Mouse (Mus musculus): Measurements from ENCODE around the gene Abcc10.
A peak's percentile ranks its signal among the peaks of the same experiment; 100 is the strongest.

The Abcc10 gene

DNA sequence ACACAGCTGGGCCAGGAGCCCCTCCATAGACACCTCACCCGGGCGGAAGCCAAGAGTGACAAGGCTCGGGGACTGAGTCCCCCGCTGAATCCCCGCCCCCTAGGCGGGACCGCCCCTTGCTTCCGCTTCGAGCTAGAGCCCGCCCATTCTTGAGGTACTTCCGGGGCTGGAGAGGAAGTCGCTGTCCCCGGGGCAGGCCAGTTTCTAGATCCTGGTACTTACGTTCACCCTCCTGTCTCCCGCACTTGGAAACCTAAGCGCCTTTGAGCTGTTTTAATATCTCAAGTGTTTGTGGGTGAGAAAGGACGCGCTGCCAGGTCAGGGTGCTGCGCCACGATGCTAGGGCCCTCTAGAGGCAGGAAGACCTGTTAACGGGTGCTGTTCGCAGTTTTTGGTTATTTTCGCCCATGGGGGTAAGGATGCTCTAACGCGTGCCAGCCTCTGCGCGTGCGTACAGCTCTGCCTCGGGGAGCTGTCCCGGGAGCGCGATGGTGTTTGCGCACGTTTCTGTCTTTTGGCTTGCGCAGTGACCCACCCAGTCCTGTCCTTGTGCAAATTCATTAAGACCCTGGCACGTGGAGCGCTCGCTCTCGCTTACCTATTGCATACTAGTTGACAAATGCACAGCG, at the start of gene Abcc10:
TSS of gene Abcc10 (minus strand) at position 447 of the 629 bp plus-strand sequence.
- DNase-seq, result peak; percentile 97 to 98

DNA sequence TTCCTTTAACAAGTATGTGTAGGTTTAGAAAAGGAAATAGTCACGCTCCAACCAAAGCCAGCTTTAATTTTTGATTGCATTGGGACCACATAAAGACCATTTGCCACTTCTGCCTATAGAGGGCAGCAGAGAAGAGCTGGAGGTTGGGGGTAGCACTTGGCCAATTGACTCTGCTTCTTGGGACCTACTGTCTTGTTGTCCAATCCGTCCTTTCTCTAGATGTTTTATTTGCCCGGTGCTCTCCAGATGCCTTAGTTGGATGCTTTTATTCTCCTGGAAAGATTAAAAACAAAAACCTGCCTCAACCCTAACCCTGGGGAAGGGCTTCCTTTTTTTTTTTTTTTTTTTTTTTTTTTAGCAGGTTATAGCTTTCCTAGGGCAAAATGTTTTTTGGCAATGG, 43.6 kb upstream of the Abcc10 start:
- DNase-seq, result peak; percentile 47 to 49

DNA sequence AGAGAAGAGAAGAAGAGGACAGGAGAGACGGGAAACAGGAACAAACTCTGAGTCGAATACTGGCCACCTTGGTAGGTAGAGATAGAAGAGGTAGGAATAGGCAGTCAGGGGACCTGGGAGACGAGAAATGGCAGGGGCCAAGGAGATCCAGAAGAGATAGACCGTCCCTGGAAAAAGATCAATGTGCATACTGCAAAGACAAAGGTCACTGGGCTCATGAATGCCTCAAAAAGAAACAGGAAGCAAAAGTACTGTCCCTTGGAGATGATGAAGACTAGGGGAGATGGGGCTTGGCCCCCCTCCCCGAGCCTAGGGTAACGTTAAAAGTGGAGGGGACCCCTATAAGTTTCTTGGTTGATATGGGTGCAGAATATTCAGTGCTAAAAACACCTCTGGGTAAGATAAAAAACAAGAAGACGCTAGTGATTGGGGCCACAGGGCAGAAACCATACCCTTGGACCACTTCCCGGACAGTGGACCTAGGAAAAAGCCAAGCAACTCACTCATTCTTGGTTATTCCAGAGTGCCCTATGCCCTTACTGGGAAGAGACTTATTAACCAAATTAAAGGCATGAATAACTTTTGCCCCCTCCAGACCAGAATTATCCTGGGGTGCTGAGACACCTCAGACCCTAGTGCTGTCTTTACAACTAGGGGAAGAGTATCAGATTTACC, 23.0 kb upstream of the Abcc10 start:
- DNase-seq, result no peak

DNA sequence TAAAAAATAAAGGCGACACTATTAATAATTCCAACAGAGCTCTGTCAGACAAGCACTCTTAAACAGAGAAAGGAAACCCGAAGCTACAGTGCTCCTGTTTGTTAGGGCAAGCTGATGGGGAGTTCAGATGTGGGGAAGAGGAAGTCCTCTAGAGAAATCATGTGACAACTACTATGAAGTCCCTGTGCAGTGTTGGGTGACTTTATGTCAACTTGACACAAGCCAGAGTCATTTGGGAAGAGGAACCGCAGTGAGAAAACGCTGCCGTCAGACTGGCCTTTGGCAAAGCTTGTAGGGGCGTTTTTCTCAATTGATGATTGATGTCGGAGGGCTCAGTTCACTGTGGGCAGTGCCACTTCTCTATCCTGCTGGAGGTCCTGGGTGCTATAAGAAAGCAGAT, 13.1 kb upstream of the Abcc10 start:
- no peak for DNase-seq

DNA sequence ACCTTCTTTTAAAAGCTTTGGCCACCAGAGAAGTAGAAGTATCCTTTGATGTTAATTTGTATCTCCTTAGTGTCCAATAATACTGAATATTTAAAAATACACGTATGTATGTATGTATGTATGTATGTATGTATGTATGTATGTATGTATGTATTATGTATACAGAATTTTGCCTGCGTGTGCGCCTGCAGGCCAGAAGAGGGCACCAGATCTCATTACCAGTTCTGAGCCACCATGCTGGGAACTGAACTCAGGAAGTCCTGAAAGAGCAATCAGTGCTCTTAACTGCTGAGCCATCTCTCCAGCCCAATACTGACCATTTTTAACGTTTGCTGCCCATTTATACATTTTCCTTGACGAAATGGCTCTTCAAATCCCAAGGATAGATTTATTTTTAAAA, 8.3 kb upstream of the Abcc10 start:
- peak; percentile 27 to 49 for DNase-seq

DNA sequence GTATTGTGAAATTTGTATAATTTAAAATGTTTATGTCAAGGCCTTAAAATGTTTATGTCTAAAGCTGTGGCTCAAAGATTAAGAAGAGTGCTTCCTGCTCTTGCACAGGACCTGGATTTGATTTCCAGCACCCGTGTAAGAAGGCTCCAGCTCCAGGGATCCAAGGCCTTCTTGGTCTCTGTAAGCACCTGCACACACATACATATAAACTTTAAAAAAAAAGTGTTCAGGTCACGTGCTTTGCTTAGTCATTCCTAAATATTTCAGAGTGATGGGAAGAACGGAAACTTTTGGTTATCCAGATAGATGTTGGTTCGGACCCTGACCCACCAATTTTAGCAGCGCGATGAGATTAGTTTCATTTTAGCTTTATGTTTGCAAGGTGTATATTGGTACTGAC, 571 bp upstream of the Abcc10 start:
- no peak for DNase-seq

DNA sequence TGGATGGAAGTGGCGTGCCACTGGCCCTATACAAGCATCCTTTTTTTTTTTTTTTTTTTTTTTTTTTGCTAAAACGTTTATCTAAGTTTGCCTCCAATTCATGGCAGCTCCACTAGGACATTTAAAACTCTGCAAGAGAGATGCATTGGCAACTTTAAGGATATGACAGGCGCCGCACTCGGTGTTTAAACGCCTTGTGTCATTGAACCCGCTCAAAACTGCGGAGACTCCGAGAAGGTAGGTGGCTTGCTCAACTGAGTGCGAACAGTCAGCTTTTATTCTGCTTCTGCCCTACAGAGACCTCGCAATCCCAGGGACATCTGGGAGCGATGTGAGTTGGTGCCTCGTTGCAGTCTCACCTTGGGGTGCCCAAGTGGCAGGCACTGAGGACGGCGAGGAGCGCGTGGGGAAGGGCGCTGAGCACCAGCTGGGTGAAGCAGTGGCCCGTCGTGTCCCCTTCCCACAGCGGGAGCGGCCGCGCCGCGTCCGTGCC, 693 bp downstream of the Abcc10 start:
- no peak for DNase-seq

DNA sequence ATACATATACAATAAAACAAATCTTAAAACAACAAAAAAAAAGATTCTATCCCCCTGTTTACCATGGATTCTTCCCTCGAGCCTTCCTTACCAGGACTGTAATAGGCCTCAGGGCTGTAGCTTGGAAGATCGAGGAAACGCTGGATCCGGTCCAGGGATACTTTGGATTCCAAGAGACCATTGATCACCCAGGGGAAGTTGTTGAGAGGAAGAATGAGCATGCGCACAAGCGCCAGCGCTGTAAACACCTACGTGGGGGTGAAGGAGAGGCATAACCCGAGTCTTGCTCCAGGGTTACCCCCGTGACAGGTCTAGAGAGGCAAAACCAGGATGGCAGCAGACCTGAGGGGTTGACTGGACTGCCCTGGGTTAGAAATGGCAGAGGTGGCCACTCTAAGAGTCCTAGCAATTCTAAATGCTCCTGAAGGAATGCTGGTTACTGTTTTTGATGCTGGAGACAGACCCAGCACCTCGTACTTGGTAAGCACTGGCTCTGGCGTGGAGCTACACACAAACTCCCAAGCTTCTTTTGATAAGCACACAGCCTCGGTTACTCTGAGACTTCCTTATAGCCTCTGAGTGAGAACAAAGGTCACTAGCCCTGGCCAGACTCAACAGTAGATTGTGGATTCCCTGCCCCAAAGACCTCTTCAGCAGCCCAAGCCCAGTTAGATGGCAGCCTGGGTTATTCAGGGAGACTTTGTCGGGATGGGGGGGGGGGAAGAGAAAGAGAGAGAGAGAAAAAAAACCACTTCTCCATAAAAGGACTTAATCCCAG, 5.9 kb downstream of the Abcc10 start:
- DNase-seq, result no peak

DNA sequence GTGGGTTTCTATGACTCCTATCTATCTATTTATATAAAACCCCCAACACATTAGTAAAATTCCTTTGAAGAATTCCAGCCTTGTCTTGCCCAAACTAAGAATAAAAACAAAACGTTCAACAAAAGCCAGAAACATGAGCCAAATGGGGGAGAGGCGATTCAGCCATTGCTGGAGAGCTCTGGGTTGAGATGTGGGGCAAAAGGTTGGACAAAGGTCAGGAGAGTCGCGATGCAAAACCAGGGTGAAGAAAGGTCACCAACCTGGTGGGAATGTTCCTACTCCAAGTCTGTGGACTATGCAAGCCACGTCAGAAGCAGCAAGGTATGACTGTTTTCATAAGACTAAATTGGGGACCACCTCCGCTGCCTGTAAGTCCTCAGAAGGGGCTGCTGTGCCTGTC, 7.7 kb downstream of the Abcc10 start:
- no peak for DNase-seq

DNA sequence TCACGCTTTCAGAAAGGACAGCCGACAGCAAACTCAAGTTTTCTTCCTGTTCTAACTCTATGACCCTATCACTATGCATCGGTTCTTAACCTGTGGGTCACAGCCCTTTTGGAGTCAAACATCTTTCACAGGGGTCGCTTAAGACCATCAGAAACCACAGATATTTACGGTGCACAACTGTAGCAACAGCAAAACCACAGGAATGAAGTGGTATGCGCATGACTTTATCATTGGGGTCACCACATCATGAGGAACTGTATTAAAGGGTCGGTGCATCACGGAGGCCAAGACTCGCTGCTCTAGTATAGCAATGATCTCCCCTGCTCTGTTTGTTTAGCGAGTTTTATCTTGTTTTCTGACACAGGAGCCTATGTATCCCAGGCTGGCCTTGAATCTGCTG, 12.3 kb downstream of the Abcc10 start:
- no peak for DNase-seq

DNA sequence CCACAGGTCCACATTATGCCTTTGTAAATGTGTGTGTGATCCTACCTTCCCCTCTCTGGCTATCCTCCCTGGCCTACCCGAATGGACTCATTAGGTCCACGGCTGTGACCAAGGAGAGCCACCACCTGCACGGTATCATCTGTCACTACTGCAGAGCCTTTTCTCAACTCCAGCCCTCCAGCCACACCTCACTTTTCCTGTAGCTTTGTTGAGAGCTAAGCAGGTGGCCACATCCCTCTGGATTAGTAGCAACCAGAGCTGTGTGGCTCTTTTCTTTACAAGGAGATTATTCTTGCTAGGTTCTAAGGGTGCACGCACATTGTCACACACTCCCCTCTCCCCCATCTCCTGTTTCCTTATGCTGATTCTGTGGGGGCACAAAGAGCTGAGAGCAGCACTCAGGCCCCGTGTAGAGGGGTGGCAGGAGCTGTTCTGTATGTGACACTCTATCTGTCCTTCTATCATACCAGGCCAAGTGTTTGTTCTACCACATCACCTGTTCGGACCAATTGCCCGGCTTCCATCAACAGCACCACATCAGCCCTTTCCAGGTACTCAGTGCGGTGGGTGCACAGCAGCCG, 14.9 kb downstream of the Abcc10 start:
- DNase-seq, result no peak

DNA sequence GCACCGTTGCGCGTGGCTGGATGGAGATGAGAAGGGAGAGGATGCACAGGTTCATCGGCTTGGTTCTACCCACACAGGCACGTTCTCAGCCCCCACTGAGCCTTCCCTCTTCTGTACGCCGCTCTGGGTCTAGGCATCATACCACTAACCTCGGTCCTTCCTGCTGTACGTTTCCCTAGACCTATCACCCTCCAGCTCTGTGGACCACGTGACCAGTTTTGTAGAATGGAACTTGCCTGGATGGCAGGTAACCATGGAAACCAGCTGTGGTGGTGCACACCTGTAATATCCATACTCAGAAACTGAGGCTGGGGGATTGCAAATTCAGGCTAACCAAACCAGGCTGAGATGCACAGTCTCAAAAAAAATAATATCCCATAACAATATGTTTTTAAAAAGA, 17.6 kb downstream of the Abcc10 start:
- DNase-seq, result no peak

DNA sequence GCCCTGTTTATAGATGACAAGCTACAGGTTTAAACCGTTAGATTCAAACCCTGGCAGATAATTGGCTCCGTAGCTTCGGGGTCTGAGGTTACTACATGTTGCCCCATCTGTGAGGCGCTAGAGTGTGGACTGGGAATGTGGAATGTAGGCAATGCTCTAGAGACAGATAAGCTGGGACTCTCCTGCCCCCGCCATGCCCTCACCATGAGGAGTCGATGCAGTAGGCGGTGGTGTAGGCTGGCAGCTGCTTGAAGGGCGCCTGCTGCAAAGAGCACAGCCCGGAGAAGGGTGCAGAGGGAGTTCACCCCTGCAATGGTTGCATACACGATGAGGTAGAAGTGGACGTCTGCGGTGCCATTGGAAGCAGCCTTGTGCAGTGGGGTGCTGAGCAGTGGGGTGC, 18.3 kb downstream of the Abcc10 start:
- no peak for DNase-seq

DNA sequence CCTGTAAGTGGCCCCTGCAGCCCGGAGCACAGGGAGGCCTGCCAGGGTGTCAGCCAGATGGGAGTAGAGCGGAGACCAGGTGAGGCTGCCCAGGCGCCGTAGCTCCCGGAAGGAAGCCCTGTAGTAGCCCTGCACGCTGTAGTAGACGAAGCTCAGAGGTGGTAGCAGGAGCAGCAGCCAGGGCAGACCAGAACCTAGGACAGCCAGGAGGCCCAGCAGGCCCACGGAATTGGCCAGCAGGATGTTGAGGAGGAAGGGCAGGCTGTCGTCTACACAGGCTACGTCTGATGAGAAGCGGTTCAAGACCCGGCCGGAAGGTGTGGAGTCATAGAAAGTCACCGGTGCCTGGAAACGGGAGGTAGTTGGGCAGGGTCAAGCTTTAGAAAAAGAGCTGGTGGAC, 21.2 kb downstream of the Abcc10 start:
- DNase-seq, result no peak

DNA sequence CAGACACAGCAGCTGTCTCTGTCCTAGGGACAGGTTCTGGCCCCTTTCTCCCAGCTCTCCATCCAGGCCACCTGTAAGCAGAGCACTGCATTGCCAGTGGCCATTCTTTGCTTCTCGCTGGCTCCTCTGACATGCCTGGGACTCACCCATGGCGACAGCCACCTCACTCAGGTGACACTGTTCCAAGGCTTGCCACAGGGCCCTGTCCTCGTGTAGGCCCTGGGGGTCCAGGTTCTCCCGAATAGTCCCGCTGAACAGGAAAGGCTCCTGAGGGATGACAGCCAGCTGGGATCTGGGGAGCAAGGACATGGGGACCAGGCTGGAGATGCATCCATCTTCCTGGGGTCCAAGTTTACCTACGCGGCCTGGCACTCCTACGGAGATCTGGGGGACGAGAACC, 24.0 kb downstream of the Abcc10 start:
- DNase-seq, result no peak

DNA sequence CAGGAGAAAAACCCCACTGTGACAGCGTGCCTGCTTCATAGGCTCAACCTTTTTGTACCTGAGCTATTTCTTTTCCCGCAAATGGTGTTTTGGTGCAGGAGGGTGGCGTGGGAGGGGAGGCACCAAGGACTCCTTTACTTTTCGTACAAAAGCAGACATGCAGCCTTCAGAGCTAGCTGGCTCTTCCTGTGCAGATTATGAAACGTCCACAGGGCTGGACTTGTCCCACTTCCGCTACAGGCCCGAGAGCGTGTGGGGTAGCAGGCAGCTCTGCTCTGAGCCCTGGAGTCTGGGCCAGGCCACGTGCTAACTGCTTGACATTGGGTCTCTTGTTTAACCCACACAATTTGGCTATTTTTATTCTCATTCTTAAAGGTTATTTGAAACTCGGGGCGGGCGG, 26.3 kb downstream of the Abcc10 start:
- DNase-seq, result no peak

DNA sequence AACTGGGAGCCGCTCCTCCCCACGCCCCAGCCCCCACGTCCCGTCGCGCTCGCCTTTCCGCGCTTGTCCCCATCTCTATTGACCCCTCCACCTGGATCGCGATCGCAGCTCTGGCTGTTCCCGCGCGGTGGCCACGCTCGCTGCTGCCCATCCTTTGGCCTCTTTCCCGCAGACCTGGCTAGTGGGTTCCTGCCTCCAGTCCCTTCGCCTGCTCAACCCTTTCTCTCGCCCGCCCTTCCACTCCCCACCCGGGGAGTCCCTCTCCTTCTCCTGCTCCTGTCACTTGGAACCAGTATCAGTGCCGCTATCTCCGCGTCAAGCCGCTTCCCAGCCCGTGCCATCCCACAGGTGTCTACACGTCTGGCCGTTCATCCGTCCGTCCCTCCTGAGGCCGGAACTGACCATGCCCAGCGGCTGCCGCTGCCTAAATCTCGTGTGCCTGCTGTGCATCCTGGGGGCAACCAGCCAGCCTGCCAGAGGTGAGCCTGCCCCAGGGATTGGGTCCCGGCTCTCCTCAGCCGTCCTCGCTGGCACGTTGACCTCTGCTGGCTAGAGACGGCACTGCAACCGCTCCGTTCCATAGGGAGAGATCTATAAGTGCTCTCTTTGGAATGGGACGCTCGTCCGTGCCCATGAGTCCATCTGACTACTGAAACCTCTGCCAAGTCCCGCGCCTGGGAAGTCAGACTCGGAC, 29.8 kb downstream of the Abcc10 start:
- peak; percentile 91 for DNase-seq

DNA sequence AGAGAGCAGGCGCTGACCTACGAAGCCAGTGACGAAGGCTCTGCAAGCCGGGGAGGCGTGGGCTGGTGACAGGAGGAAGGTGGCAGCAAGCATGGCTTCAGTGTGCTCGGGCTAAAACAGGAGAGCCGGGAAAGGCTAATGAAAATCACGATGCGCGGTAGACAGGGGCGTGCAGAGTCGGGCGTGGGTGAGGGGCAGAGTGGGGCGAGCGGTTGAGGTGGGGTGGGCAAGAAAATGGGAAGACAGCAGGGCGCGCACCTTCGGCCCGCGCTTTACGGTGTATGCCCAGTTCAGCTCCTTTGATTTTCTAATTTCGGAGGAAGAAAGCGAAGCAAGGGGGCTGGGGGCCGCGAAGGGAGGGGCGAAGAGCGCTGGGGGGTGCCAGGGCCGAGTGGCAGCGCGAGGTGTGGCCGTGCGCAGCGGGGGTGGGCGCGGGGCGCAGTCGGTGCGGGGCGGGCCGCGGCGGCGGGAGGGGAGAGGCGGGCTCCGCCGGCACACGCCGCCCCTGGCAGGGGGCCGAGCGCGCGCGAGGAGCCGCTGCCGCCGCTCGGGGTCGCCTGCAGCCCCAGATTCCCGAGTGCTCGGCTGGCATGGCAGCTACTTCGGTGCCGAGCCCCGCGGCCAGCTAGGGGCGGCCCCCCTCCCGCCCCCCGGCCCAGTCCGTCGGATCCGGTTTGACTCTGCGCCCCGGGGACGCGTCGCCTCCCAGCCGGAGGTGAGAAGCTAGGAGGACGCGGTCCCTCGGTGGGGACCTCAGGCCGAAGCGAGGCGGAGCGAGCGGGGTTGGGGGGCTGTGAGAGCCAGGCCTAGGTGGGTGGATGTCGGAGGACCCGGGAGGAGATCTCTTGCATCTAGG, 30.6 kb downstream of the Abcc10 start, which contains the start of gene Dlk2:
TSS of gene Dlk2 (plus strand) at position 58 of the 856 bp plus-strand sequence.
- peak; percentile 58 to 59 for DNase-seq

DNA sequence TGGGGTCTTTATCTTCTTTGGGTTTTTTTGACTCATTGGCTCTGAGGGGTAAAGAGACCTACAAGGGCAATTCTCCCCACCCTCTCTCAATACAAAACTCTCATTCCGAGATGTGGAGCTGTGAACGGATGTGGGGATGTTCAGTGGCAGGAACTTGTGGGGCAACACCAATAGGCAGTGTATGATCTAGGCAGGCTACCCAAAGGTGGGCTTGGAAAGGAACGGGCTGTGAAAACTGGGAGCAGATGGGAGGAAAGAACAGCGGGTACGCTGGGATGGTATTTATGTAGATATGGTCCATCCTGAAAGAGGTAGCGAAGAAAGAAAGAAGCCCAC, 31.2 kb downstream of the Abcc10 start:
- DNase-seq, result no peak

DNA sequence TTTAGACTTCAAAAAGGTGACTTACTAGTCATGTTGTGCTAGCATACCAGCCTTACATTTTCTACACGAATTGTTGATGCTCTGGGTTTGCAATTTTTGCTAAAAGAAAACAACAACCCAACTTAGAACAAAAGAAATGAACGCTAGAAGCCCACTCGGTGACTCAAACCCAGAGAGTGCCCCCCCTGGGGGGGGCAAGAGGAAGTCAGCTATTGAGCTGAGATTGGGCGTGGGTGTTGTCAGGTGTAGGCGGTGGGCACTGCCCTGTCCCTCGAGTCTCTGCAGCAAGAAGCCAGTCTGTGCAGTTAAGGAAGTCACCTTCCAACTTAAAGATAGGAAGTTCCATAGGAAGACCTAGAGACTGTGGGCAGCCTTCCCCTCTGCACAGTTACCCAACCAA, 31.6 kb downstream of the Abcc10 start:
- no peak for DNase-seq

DNA sequence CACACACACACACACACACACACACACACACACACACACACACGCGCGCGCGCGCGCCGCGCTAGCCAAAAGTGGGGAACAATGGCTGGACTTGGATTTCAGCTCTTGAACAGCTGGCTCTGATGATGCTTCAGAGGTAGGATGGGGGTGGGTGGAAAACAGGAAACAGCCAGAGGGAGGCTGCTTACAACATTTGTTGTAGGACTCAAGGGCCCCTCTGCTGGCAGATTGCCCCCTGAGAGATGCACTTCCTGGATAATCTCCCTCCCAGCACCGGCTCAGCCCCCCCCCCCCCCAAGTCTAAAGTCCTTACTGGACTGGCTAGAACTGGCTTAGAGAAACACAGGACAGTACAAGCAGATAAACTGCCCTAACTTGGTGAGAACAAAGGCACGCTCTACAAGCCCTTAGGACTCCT, 40.5 kb downstream of the Abcc10 start:
- peak in 1 of 2 experiments; percentile 29 for DNase-seq

DNA sequence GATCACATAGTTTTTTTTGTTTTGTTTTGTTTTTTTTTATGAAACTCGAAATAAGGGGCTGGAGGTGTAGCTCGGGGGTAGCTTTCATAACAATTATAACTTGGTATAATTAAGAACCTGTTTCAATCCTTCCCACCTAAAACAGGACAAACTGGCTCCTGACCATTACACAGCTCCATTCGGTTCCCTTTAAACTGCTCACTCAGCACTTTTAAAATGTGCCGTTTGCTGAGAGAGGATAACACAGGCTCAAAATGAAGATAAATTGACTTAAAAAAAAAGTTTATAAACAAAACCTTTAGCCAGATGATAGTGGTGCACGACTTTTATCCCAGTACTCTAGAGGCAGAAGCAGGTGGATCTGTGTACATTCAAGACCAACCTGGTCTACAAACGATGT, 42.7 kb downstream of the Abcc10 start:
- no peak for DNase-seq

Measured in cerebellum, postnatal 10 days (tissue).